Mouse (Mus musculus): ENCODE data around the gene Ica1. TPM values are rescaled to one million over a fixed set of nuclear protein-coding genes. Genes with fewer than 3 reads are reported as not detected.

Gene Ica1
- total RNA-seq, 2 experiments from 2014 or later = 4.4 to 4.8 TPM

DNA sequence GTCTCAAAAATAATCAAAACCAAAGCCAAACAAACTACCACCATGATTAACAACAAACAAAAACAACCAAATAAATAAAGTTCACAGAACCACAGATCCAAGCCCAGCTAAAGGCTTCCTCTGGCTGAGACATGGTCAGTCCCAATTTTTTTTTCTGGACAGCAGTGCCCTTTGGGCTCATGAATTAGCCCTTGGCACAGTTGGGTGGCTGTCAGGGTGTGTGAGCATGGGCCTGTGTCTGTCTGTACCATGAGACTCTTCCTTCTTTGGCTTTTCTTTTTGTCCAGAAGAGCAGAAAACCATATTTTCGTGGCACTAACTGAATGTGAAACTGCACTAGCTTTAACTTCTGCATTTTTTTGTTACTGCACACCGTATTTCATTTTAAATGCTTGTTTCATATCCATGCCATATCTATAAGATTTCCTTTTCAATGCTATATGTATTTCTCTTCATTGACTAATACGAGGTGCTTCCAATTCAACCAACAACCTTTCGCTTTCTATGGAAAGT, 34.0 kb downstream of the Ica1 start:
- peak; percentile 56 for ATAC-seq (ENCODE audit: poor library complexity, severe bottlenecking)

DNA sequence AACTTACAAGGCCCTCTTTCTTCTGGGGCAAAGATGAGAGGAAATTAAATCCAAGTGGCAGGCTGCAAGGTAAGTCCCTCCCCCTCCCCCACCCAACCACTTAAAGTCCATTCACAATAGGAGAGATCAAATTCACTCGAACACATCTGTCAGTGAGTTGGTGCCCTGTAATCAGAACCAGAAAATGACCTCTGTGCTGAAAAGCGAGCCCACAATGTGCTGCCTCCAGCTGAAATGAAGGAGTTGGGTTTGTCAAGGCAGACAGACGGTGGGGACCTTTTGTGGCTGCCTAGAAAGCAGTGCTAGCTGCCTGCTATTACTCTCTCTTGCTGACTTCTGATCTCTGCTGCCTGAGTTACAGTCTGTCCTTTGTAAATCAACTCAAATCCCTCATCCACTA, 35.8 kb downstream of the Ica1 start:
- ATAC-seq (ENCODE audit: poor library complexity, severe bottlenecking) = no peak

GRCm38 (mm10) chr6:8741659-8742058, 36.6 kb downstream of the Ica1 start:
- no peak for ATAC-seq (ENCODE audit: poor library complexity, severe bottlenecking)

DNA sequence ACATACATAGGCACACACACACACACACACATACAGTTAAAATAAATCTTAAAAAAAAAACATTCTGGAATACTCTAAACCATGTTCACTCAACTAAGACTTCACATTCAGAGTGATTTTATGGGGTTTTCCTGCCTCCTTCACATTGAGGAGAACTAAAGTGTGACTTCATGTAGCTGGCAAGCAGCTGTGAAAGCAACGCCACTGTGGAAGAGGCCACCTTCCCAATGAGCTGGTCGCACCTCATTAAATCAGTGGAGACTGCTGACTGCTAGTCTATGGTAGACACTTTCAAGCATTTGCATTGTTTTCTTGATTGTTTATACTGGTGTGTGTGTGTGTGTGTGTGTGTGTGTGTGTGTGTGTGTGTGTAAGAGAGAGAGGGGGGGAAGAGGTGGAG, 38.2 kb downstream of the Ica1 start:
- ATAC-seq (ENCODE audit: poor library complexity, severe bottlenecking) = no peak

GRCm38 (mm10) chr6:8738396-8738795, 39.9 kb downstream of the Ica1 start:
- no peak for ATAC-seq (ENCODE audit: poor library complexity, severe bottlenecking)

- ATAC-seq (ENCODE audit: poor library complexity, severe bottlenecking) = no peak
These were observed 41.8 kb downstream of the Ica1 start for GRCm38 (mm10) chr6:8736493-8736820.

GRCm38 (mm10) chr6:8735657-8736492, 42.4 kb downstream of the Ica1 start:
- ATAC-seq (ENCODE audit: poor library complexity, severe bottlenecking) = peak; percentile 87

- ATAC-seq (ENCODE audit: poor library complexity, severe bottlenecking) = no peak
These were observed 43.2 kb downstream of the Ica1 start for GRCm38 (mm10) chr6:8735044-8735443.

DNA sequence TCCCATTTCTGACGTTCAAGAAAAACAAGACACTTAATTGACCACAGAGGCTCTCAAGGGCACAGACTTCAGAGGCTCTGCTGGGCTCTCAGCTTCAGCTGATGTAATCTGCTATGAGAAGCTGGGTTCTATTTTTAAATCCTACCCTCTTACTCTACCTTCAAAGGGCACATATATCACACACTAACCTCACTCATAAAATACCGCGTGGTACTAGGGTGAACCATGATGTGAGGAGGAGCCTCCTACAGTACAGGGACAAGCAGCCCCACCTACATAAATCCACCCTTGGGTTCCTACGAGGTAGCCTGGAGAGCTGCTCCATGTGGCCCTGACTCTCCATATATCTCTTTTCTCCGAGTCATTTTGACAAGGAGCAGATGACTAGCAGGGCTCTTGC, 45.8 kb downstream of the Ica1 start:
- no peak for ATAC-seq (ENCODE audit: poor library complexity, severe bottlenecking)

- no peak for ATAC-seq (ENCODE audit: poor library complexity, severe bottlenecking)
These were observed 46.6 kb downstream of the Ica1 start for GRCm38 (mm10) chr6:8731656-8732191.

- ATAC-seq (ENCODE audit: poor library complexity, severe bottlenecking) = no peak
These were observed 47.9 kb downstream of the Ica1 start for GRCm38 (mm10) chr6:8730433-8730832.

DNA sequence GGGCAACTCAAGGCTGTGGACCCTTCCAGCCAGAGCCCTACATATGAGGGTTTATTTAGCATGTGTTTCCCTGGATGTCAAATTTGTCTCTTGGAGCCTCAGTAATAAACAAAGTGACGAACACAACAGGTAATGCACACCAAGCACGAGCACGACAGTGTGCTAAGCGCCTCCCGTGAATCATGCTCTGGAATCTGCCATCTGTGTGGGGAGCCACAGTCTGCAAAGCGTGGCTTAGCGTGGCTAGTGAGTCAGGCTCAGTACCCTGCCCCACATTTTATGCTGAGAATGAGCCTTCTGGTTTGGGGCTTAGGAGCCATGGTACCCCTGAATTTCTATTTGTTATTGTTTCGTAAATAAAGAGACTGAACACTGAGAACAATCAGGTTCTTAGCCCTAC, 50.5 kb downstream of the Ica1 start:
- ATAC-seq (ENCODE audit: poor library complexity, severe bottlenecking) = no peak

DNA sequence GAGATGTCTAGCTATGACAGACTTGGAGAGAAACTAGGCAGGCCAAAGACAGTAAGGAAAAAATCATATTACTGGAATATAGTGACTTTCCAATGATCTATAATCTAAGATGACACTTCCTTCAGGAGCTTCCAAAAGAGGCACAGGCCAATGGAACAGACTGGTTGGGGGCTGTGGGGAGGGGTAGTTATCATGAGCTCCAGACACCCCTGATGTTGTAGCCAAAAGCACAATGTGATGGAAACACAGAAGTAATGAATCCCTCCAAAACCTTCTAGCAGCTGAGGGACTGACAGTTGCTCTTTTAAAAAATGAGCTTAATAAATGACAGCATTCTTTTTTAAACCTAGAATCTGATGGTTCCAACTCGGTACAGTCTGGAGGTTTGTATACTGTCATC, 52.7 kb downstream of the Ica1 start:
- no peak for ATAC-seq (ENCODE audit: poor library complexity, severe bottlenecking)

DNA sequence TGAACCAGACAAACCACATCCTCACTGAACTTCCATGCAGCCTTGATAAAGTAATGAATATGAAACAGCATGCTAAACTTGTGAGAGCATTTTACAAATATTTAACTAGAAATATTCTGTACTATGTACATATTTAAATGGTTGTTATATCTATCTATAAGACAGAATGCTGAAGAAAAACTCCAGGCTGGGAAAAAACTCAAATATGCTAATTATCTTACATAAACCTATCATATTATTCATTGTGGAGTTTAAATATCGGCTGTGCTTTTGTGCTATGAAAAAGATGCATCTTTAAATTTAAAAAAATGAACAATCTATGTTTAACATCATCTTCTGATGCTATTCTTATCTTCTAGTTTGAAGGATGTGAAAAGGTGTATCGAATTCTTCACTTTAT, 58.6 kb downstream of the Ica1 start:
- no peak for ATAC-seq (ENCODE audit: poor library complexity, severe bottlenecking)

DNA sequence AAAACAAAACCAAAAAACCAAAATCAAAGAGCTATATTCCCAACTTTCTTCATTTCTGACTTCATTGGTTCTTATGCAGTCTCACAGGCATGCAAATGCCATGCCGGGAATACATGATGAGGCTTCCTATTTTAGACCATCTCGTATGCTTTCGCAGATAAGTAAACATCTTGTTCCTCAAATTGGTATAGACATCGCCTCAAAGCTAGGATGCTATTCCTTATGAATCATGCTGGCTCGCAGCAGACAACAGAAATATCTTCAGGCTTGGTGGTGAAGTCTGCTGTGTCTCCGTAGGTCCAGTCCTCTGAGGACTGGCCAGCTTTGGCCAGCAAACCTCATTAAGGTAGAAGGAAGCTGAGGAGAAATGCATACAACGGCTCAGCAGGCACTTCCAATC, 60.3 kb downstream of the Ica1 start:
- ATAC-seq (ENCODE audit: poor library complexity, severe bottlenecking) = no peak

DNA sequence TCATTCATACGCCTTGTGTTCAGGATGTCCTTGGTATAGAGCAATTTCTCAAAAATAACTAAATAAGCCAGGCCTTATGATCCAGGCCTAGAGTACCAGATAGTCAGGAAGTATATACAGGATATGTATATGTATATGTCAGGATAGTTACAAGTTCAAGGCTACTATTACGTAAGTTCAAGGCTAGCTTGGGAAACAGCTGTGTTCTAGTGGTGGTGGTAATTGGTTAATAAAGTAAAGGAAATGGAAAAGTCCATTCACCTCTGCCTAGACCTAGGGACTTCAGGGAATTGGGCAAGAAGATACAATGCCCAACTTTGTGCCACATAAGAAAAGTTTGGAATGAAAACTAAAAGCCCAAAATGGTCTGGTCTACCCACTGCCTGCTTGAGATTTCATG, 61.7 kb downstream of the Ica1 start:
- ATAC-seq (ENCODE audit: poor library complexity, severe bottlenecking) = no peak

GRCm38 (mm10) chr6:8711246-8711645, 67.0 kb downstream of the Ica1 start:
- ATAC-seq (ENCODE audit: poor library complexity, severe bottlenecking) = no peak

DNA sequence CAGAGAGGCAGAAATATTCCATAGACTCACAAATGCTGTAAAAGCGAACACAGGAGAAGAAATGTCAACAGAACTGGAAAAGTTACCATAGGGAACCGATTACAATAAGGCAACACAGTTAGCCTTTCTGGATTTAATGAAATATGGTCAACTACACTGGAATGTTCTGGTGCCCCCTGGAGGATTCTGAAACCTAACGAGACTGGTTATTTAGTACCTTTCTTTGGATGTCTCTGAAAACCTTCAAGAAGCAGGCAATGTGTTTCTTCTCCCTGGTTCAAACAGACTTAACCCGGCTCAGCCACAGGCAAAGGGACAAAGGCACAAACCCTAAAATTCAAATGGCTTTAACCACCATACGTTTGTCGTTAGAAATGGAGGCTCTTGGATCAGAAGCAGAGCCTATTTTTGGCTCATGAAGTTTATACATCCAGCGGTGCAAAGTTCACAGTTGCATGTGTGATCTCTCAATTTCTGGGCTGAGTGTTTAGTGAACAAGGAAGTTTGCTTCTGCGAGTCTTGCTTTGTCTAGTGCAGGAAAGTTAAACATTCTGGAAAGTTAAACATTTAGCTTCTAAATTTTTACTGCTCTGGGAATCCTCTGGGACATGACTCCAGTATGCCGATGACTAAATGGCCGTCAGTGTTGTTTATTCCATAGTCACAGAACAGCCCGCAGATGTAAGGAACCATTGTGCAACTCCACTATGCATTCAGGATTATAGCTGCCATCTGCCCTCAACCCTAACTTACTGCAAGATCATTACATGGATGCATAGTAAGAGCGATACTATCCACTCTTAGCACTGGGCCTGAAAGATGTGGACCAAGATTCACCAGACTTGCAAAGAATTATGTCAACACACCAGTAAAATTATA, 83.4 kb downstream of the Ica1 start:
- 0 out of 2 replicates have a peak, but pooled peaks have one; percentile 21 for ATAC-seq (ENCODE audit: poor library complexity, severe bottlenecking)

DNA sequence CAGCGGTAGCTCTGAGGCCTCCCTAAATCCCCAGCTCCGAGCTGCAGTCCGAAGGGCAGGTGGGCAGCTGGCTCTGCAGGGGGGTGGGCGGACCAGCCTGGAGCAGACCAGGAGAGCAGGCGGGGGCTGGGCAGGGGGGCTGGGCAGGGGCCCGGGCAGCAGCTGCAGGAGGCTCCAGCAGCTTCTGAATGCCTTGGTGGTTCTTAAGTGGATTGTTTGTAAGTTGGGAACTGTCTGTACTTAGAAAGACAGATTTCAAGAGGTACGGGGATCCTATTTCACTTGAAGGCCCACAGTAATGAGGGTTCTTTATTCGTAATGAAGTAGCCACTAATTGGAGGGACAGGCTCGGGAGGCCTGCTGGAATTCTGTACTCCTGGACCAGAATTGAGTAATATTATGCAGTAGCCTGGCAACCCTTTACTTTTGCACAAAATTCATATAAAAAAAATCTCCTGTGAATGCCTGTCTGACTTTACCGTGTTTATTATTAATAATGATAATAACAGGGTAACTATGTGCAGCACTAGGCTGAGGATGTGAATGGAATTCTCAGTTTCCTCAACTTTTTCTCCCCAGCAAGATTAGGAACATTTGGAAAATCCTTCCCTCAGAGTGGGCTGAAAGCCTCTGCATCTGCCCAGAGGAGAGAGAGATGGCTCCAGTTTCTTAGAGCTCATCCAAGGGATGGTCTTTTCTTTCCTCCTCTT, 84.2 kb downstream of the Ica1 start:
- ATAC-seq (ENCODE audit: poor library complexity, severe bottlenecking) = no peak

- no peak for ATAC-seq (ENCODE audit: poor library complexity, severe bottlenecking)
These were observed 85.0 kb downstream of the Ica1 start for GRCm38 (mm10) chr6:8693141-8693881.
